Mouse (Mus musculus) liver, adult 2 months (tissue): ENCODE data around the gene Cav1. TPM values are rescaled to one million over a fixed set of nuclear protein-coding genes. Genes with fewer than 3 reads are reported as not detected.

ENCODE experiments used
- DNase-seq: peaks from one replicate; pipeline ENCODE4 v3.0.0-alpha.2; 2011; ENCODE audit warnings: low read depth, low spot score; ENCODE audit errors: extremely low read depth
- H3K27ac ChIP-seq: fragments of 200-500 bp; replicated peaks from 2 replicates; pipeline ENCODE4 v1.5.1; 2012; ENCODE audit warnings: low read depth, mild to moderate bottlenecking, control low read depth, inconsistent platforms, low read length; ENCODE audit not compliant: insufficient read depth
- H3K27me3 ChIP-seq: fragments of 200-500 bp; 2 replicates; pipeline ENCODE4 v1.6.1; 2012; ENCODE audit warnings: mild to moderate bottlenecking, moderate library complexity, low read length, inconsistent platforms; ENCODE audit not compliant: control insufficient read depth, insufficient read depth
- H3K36me3 ChIP-seq: fragments of 200-500 bp; 2 replicates; pipeline ENCODE4 v1.6.1; 2012; ENCODE audit warnings: low read length, inconsistent platforms; ENCODE audit not compliant: control insufficient read depth, insufficient read depth
- H3K4me1 ChIP-seq: fragments of 200-500 bp; 2 replicates; pipeline ENCODE4 v1.6.1; 2011; ENCODE audit warnings: low read length; ENCODE audit not compliant: control insufficient read depth, insufficient read depth
- H3K4me3 ChIP-seq: fragments of 200-500 bp; 2 replicates; pipeline ENCODE4 v1.5.1; 2011; ENCODE audit warnings: low read depth, mild to moderate bottlenecking, control low read depth, low read length, moderate library complexity; ENCODE audit not compliant: insufficient read depth
- H3K79me2 ChIP-seq: fragments of 200-500 bp; 2 replicates; pipeline ENCODE4 v1.6.1; 2012; ENCODE audit warnings: inconsistent platforms, mild to moderate bottlenecking, low read length, moderate library complexity; ENCODE audit not compliant: control insufficient read depth, insufficient read depth
- H3K9ac ChIP-seq: fragments of 200-500 bp; 2 replicates; pipeline ENCODE4 v1.6.1; 2012; ENCODE audit warnings: low read depth, mild to moderate bottlenecking, control low read depth, inconsistent platforms, low read length
- CTCF ChIP-seq: fragments of 200-500 bp; IDR thresholded peaks from 2 replicates; pipeline ENCODE4 v1.5.1; 2011; ENCODE audit warnings: low read depth, low read length, control low read depth
- POLR2A ChIP-seq: fragments of 200-500 bp; IDR thresholded peaks from 2 replicates; pipeline ENCODE4 v1.6.1; 2011; ENCODE audit warnings: low read length, control low read depth; ENCODE audit not compliant: insufficient read depth; ENCODE audit errors: extremely low read depth
- WGBS: fragments of 180-500 bp; shearing (Covaris S2); methylation state at CpG from one replicate; pipeline ENCODE4 v1.1.7; 2018; 5-methylcytosine and 5-hydroxymethylcytosine counted together
- polyA plus RNA-seq: library from polyadenylated mRNA; depleted of rRNA; stranded (reverse); fragments of >200 nt; gene quantifications from 2 replicates; pipeline ENCODE4 v1.2.3, GENCODE M21; 2012
- total RNA-seq: library from RNA; depleted of rRNA; stranded (reverse); fragments of >200 nt; gene quantifications from 2 replicates; pipeline ENCODE4 v1.2.3, GENCODE M21; 2014

The Cav1 gene
- total and polyA plus RNA-seq, 2 experiments: 2.9 to 4.1 TPM

- Histone ChIP-seq H3K4me1 (peaks cover 1% of the 10 kb centered on the region; the same call in 1 of the 2 replicates), H3K9ac (no peak overlapping the region), H3K4me3 (no peak overlapping the region), H3K36me3 (no peaks in the 10 kb centered on the region), H3K27me3 (no peaks in the 10 kb centered on the region), H3K27ac (no peak overlapping the region), H3K79me2 (no peaks in the 10 kb centered on the region)
- 87% methylated on average over 5 of the region's 5 CpGs for WGBS
- DNase-seq: no peak
- TF ChIP-seq CTCF (no peak), POLR2A (no peak)
Observed at GRCm38 (mm10) chr6:17314659-17315616, 8.8 kb downstream of the Cav1 start.

DNA sequence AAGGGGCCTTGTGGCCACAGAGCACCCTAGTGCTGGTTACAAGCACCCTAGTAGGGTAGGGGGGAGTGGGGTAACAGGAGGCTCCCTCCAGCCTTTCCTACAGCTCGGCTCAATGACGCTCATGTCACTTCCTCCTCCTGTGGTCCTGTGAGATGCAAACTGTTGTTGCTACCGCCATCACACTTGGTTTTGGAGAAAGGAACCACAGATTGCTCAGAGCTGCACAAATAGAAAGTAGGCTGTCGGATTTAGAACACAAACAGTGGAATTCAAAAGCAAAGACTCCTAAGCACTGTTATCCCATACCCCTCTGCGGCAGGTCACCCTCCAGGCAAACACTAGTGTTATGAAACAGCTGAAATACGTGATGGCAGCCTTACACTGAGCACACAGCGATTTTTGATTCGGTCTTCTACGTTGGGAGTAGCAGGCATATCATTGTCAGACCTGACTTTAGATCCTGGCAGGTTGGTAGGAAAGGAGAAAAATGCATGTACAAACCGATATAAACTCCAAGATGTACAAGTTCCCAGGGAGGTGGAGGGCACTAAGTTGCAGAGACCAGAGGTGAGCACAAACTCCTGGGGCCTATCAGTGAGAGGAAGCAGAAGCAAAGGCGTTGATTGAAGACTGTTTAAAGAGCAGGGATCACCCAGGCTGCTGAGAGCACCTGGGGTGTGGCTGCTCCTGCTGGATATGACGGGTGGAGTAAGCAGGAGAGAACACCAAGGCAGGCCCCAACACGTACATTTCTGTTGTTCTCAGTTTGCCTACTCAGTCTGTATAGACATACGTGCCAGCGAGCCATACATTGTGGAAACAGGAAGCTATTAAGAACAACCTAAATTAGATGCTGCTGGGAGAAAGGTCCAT lies 10.4 kb downstream of the Cav1 start:
- TF ChIP-seq POLR2A (no peak), CTCF (no peak)
- Histone ChIP-seq H3K9ac (no peak overlapping the region), H3K27me3 (no peaks in the 10 kb centered on the region), H3K27ac (no peak overlapping the region), H3K36me3 (no peaks in the 10 kb centered on the region), H3K79me2 (no peaks in the 10 kb centered on the region), H3K4me1 (peaks cover 1% of the 10 kb centered on the region; the same call in 1 of the 2 replicates), H3K4me3 (no peak overlapping the region)
- 75% methylated on average over 15 of the region's 15 CpGs for WGBS
- DNase-seq: no peak

- 28% methylated on average over 1 of the region's 1 CpGs for WGBS
- no peak for DNase-seq
Observed at GRCm38 (mm10) chr6:17317167-17317524, 11.0 kb downstream of the Cav1 start.

GRCm38 (mm10) chr6:17317944-17318343 lies 11.8 kb downstream of the Cav1 start:
- H3K79me2 ChIP-seq: no peaks in the 10 kb centered on the region
- H3K27ac ChIP-seq: no peak overlapping the region
- peaks cover 1% of the 10 kb centered on the region; the same call in 1 of the 2 replicates for H3K4me1 ChIP-seq
- 92% methylated on average over 1 of the region's 1 CpGs for WGBS
- no peaks in the 10 kb centered on the region for H3K36me3 ChIP-seq
- no peak for DNase-seq
- no peak for TF ChIP-seq CTCF
- H3K9ac ChIP-seq: no peak overlapping the region
- H3K27me3 ChIP-seq: no peaks in the 10 kb centered on the region
- no peak overlapping the region for H3K4me3 ChIP-seq

More at GRCm38 (mm10) chr6:17317167-17317524, 11.0 kb downstream of the Cav1 start:
- Histone ChIP-seq H3K27me3 (no peaks in the 10 kb centered on the region), H3K4me3 (no peak overlapping the region), H3K4me1 (peaks cover 1% of the 10 kb centered on the region; the same call in 1 of the 2 replicates), H3K36me3 (no peaks in the 10 kb centered on the region), H3K27ac (no peak overlapping the region), H3K9ac (no peak overlapping the region), H3K79me2 (no peaks in the 10 kb centered on the region)
- no peak for TF ChIP-seq CTCF
- TF ChIP-seq POLR2A: no peak

GRCm38 (mm10) chr6:17321976-17322375 lies 15.8 kb downstream of the Cav1 start:
- no peak overlapping the region for H3K27ac ChIP-seq
- no peak for TF ChIP-seq CTCF
- no peak for TF ChIP-seq POLR2A
- no peak for DNase-seq

More at GRCm38 (mm10) chr6:17321976-17322375, 15.8 kb downstream of the Cav1 start:
- H3K36me3 ChIP-seq: no peaks in the 10 kb centered on the region
- no peaks in the 10 kb centered on the region for H3K79me2 ChIP-seq
- H3K4me1 ChIP-seq: peaks cover 1% of the 10 kb centered on the region; the same call in 1 of the 2 replicates
- WGBS: 82% methylated on average over 6 of the region's 6 CpGs
- H3K9ac ChIP-seq: no peak overlapping the region
- no peak overlapping the region for H3K4me3 ChIP-seq
- no peaks in the 10 kb centered on the region for H3K27me3 ChIP-seq
